Mouse (Mus musculus) hematopoietic multipotent progenitor cell, adult 10-12 weeks (in vitro differentiated cells): ENCODE measurements around the gene Cacna1g. TPM values are rescaled to one million over a fixed set of nuclear protein-coding genes. Genes with fewer than 3 reads are reported as not detected.

ENCODE experiments used
- polyA plus RNA-seq: library from polyadenylated mRNA; stranded (reverse); fragments of >175 nt; gene quantifications from 2 replicates; pipeline ENCODE4 v1.2.3, GENCODE M21; 2012; ENCODE audit warnings: low replicate concordance

Gene Cacna1g
- 1.0 and 26.3 TPM in 2 replicates for polyA plus RNA-seq

GRCm38 (mm10) chr11:94473707-94474543, at the start of gene Cacna1g:
Gene Cacna1g, minus strand, starts transcription at chr11:94474198.

DNA sequence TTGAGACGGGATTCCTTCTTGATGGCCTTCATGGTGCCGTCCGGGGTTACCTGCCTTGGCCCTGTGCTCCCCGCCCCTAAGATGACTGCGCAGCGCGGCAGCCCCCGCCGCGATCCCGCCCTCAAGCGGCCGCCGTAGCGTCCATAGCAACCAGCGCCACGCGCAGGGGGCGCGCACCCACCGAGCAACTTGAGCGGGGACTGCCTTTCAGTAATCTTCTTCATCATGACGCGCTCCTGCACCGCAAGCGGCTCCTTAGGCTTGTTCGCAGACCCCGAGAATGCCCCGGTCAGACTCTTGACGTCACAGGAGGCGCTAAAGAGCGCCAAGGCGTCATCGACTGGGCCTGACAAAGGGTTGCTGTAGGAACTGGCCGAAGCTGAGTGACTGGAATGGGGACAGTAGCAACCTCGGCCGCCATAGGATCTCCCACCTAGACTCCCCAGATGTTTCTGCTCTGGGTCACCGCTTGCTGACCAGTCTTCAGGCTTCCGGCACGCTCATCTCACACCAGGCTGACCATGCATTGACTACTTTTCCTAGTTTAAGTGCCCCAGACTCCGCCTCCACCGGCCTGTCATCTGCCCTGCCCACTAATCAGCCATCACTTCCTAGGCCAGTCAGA, 47.3 kb upstream of the Cacna1g start, which contains the start of gene Mycbpap:
Gene Mycbpap (minus strand): TSS at position 524 of the 625 bp plus-strand sequence.

DNA sequence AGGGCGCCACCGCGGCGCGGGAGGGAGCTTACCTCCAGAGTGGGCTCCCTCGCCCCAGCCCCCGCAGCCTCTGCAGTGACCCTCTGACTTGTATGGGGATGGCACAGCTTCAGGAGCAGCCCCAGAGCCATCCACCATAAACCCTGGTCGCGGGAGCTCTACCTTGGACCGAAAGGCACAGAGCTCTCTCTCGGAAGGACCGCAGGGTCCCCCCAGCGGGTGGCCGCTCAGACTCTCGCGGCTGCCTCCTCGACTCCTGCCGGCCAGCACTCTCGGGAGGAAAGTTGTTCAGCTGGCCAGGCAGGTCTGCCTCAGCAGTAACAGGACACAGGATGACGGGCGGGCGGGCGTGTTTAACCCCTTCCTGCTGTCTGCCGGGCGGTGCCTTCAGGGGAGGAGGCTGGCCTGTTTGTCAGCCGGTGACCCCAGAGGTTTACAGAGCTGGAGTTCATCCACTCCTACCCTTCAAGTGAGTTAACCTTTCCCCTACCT, 25.7 kb upstream of the Cacna1g start, which contains the start of gene Epn3:
Gene Epn3 (minus strand): TSS at position 314 of the 492 bp plus-strand sequence.

DNA sequence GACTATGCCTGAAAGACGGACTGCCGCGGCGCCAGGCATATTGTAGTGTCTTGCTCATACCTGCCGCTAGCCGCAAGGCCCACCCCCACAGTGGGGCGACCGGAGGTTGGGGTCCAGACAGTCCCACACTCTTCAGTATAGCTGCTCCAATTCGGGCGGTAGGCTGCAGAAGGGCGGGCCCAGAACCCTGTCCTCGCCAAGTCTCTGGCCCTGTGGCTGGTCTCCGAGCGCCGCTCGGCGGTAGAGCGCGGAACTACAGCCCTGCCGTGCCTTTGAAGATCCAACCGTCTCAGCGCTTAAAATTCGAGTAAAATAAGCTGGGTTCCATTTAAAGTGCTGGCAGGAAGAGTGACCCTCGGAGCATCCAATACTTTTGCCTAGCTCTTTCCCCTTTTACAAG, 12.0 kb upstream of the Cacna1g start, which contains the start of gene Spata20:
Gene Spata20 (minus strand): TSS at position 179 of the 400 bp plus-strand sequence.

GRCm38 (mm10) chr11:94392672-94393109, 81.3 kb downstream of the Cacna1g start, which contains the start of gene Abcc3:
Gene Abcc3, minus strand, starts transcription at chr11:94392997.

Other genes with a start within 250 kb of the Cacna1g start
- gene Wfikkn2, start 228.2 kb downstream of the Cacna1g start, polyA plus RNA-seq = 0.40 and 0.65 TPM in 2 replicates
- gene Gm21885, start 192.3 kb downstream of the Cacna1g start, polyA plus RNA-seq = not detected in 2 replicates
- gene Luc7l3, start 152.2 kb downstream of the Cacna1g start, polyA plus RNA-seq = 13.0 and 52.8 TPM in 2 replicates
- gene Ankrd40, start 146.2 kb downstream of the Cacna1g start, polyA plus RNA-seq = 54.1 and 80.2 TPM in 2 replicates
- 8.5 and 28.8 TPM in 2 replicates for gene Abcc3, start 81.2 kb downstream of the Cacna1g start, polyA plus RNA-seq
- not detected in 2 replicates for gene Spata20, start 12.0 kb upstream of the Cacna1g start, polyA plus RNA-seq
- gene Epn3, start 25.8 kb upstream of the Cacna1g start, polyA plus RNA-seq = not detected in 2 replicates
- 0.10 and 0.17 TPM in 2 replicates for gene Mycbpap, start 47.5 kb upstream of the Cacna1g start, polyA plus RNA-seq
- 1.5 and 1.6 TPM in 2 replicates for gene Rsad1, start 75.1 kb upstream of the Cacna1g start, polyA plus RNA-seq
- gene Chad, start 90.8 kb upstream of the Cacna1g start, polyA plus RNA-seq = 0.31 and 0.75 TPM in 2 replicates
- gene Acsf2, start 127.7 kb upstream of the Cacna1g start, polyA plus RNA-seq = 137 and 196 TPM in 2 replicates
- gene Lrrc59, start 155.6 kb upstream of the Cacna1g start, polyA plus RNA-seq = 38.7 and 80.5 TPM in 2 replicates
- 11.0 and 35.8 TPM in 2 replicates for gene Mrpl27, start 179.6 kb upstream of the Cacna1g start, polyA plus RNA-seq
- gene Eme1, start 179.8 kb upstream of the Cacna1g start, polyA plus RNA-seq = 1.1 and 4.2 TPM in 2 replicates
- 27.7 and 40.0 TPM in 2 replicates for gene Xylt2, start 203.3 kb upstream of the Cacna1g start, polyA plus RNA-seq
- gene Gm11541, start 230.3 kb upstream of the Cacna1g start, polyA plus RNA-seq = not detected in 2 replicates